Mouse (Mus musculus) limb, embryonic 12.5 days (tissue): ENCODE data around the gene Vrk2. TPM values are rescaled to one million over a fixed set of nuclear protein-coding genes. Genes with fewer than 3 reads are reported as not detected.

Source experiments
- ATAC-seq: fragments of 200-750 bp; cut with Nextera tagmentation; 2 replicates; pipeline ENCODE4 v1.8.0; 2017; ENCODE audit warnings: low read depth, moderate TSS enrichment; ENCODE audit not compliant: insufficient number of reproducible peaks, insufficient read depth, low FRiP score, low TSS enrichment
- H3K27ac ChIP-seq: fragments of 300-500 bp; sonication (generic); 2 replicates; pipeline ENCODE4 v1.5.1; 2016; ENCODE audit warnings: mild to moderate bottlenecking, moderate library complexity
- H3K27me3 ChIP-seq: fragments of 300-500 bp; sonication (generic); 2 replicates; pipeline ENCODE4 v1.6.1; 2016; ENCODE audit warnings: mild to moderate bottlenecking, moderate library complexity
- H3K36me3 ChIP-seq: fragments of 300-500 bp; sonication (generic); 2 replicates; pipeline ENCODE4 v1.6.1; 2016; ENCODE audit warnings: mild to moderate bottlenecking, moderate library complexity
- H3K4me1 ChIP-seq: fragments of 300-500 bp; sonication (generic); replicated peaks from 2 replicates; pipeline ENCODE4 v1.6.1; 2016
- H3K4me2 ChIP-seq: fragments of 300-500 bp; sonication (generic); 2 replicates; pipeline ENCODE4 v1.6.1; 2016; ENCODE audit warnings: mild to moderate bottlenecking, moderate library complexity
- H3K4me3 ChIP-seq: fragments of 300-500 bp; sonication (generic); replicated peaks from 2 replicates; pipeline ENCODE4 v1.5.1; 2016; ENCODE audit warnings: mild to moderate bottlenecking
- H3K9ac ChIP-seq: fragments of 300-500 bp; sonication (generic); replicated peaks from 2 replicates; pipeline ENCODE4 v1.6.1; 2016; ENCODE audit warnings: mild to moderate bottlenecking, moderate library complexity
- H3K9me3 ChIP-seq: fragments of 300-500 bp; sonication (generic); 2 replicates; pipeline ENCODE4 v1.6.1; 2016; ENCODE audit warnings: mild to moderate bottlenecking, moderate library complexity
- WGBS: fragments of 180-500 bp; shearing (Covaris S2); methylation state at CpG from one replicate; pipeline ENCODE4 v1.1.7; 2016; 5-methylcytosine and 5-hydroxymethylcytosine counted together
- polyA plus RNA-seq: library from polyadenylated mRNA; unstranded; fragments of >200 nt; fragmentation: Nextera tagmentation; extraction: Ambion mirVana; gene quantifications from 2 replicates; pipeline ENCODE4 v1.2.1, GENCODE M21; 2016

Gene Vrk2
- polyA plus RNA-seq, 1 experiment from 2014 or later = 21.3 TPM

GRCm38 (mm10) chr11:26598876-26599275 lies 5.1 kb upstream of the Vrk2 start:
- Histone ChIP-seq H3K27ac (no peak overlapping the region), H3K9ac (no peak overlapping the region), H3K4me1 (no peaks in the 10 kb centered on the region), H3K36me3 (no peaks in the 10 kb centered on the region), H3K9me3 (no peaks in the 10 kb centered on the region), H3K27me3 (no peaks in the 10 kb centered on the region), H3K4me3 (no peak overlapping the region), H3K4me2 (no peak overlapping the region)
- 63% methylated on average over 1 of the region's 1 CpGs for WGBS
- ATAC-seq = no peak

- no peak for ATAC-seq
- H3K9me3 ChIP-seq = no peaks in the 10 kb centered on the region
- no peaks in the 10 kb centered on the region for H3K36me3 ChIP-seq
- H3K4me3 ChIP-seq = no peak overlapping the region
- peaks cover under 1% of the 10 kb centered on the region for H3K4me1 ChIP-seq
- WGBS = 75% methylated on average over 6 of the region's 6 CpGs
- H3K9ac ChIP-seq = no peak overlapping the region
- no peak overlapping the region for H3K4me2 ChIP-seq
- no peak overlapping the region for H3K27ac ChIP-seq
- no peaks in the 10 kb centered on the region for H3K27me3 ChIP-seq
Measured at GRCm38 (mm10) chr11:26597761-26598160, 4.0 kb upstream of the Vrk2 start.

GRCm38 (mm10) chr11:26597145-26597544 lies 3.3 kb upstream of the Vrk2 start:
- ATAC-seq = no peak
- H3K27me3 ChIP-seq = no peaks in the 10 kb centered on the region
- H3K27ac ChIP-seq = no peak overlapping the region
- H3K4me2 ChIP-seq = no peak overlapping the region
- H3K36me3 ChIP-seq = no peaks in the 10 kb centered on the region
- H3K9ac ChIP-seq = no peak overlapping the region
- H3K4me1 ChIP-seq = peaks cover 6% of the 10 kb centered on the region
- no peaks in the 10 kb centered on the region for H3K9me3 ChIP-seq
- H3K4me3 ChIP-seq = no peak overlapping the region
- WGBS = 78% methylated on average over 6 of the region's 6 CpGs

GRCm38 (mm10) chr11:26596186-26596585 lies 2.4 kb upstream of the Vrk2 start:
- Histone ChIP-seq H3K4me2 (no peak overlapping the region), H3K27me3 (no peaks in the 10 kb centered on the region), H3K4me1 (peaks cover 6% of the 10 kb centered on the region), H3K36me3 (no peaks in the 10 kb centered on the region), H3K9me3 (no peaks in the 10 kb centered on the region), H3K9ac (no peak overlapping the region), H3K4me3 (no peak overlapping the region), H3K27ac (no peak overlapping the region)
- no peak for ATAC-seq
- 81% methylated on average over 1 of the region's 1 CpGs for WGBS

- ATAC-seq = no peak
- H3K27ac ChIP-seq = no peak overlapping the region
- H3K36me3 ChIP-seq = no peaks in the 10 kb centered on the region
- H3K9me3 ChIP-seq = no peaks in the 10 kb centered on the region
- WGBS = 100% methylated on average over 1 of the region's 1 CpGs
- peaks cover 6% of the 10 kb centered on the region for H3K4me1 ChIP-seq
- no peaks in the 10 kb centered on the region for H3K27me3 ChIP-seq
- H3K4me2 ChIP-seq = no peak overlapping the region
- H3K4me3 ChIP-seq = no peak overlapping the region
- H3K9ac ChIP-seq = no peak overlapping the region
Measured at GRCm38 (mm10) chr11:26594487-26594886, 688 bp upstream of the Vrk2 start.

GRCm38 (mm10) chr11:26592395-26593053 lies 1.3 kb downstream of the Vrk2 start:
- H3K4me3 ChIP-seq = peak overlapping the region; percentile 79
- H3K36me3 ChIP-seq = no peaks in the 10 kb centered on the region
- no peaks in the 10 kb centered on the region for H3K9me3 ChIP-seq
- H3K4me1 ChIP-seq = peaks cover 6% of the 10 kb centered on the region
- H3K27ac ChIP-seq = peak overlapping the region; percentile 86
- ATAC-seq = no peak
- WGBS = 28% methylated on average over 6 of the region's 6 CpGs
- no peaks in the 10 kb centered on the region for H3K27me3 ChIP-seq
- H3K4me2 ChIP-seq = peak overlapping the region; percentile 66
- H3K9ac ChIP-seq = peak overlapping the region; percentile 81

GRCm38 (mm10) chr11:26587184-26587524 lies 6.6 kb downstream of the Vrk2 start:
- WGBS = 91% methylated on average over 1 of the region's 1 CpGs
- Histone ChIP-seq H3K27ac (no peak overlapping the region), H3K9ac (no peak overlapping the region), H3K4me3 (no peak overlapping the region), H3K27me3 (no peaks in the 10 kb centered on the region), H3K36me3 (no peaks in the 10 kb centered on the region), H3K4me1 (no peaks in the 10 kb centered on the region; the same call in 1 of the 2 replicates), H3K4me2 (no peak overlapping the region), H3K9me3 (no peaks in the 10 kb centered on the region)
- ATAC-seq = no peak

- H3K27ac ChIP-seq = no peak overlapping the region
Measured at GRCm38 (mm10) chr11:26586367-26587183, 7.2 kb downstream of the Vrk2 start.

GRCm38 (mm10) chr11:26585409-26586366 lies 8.1 kb downstream of the Vrk2 start:
- Histone ChIP-seq H3K4me3 (no peak overlapping the region), H3K27ac (no peak overlapping the region), H3K4me1 (no peaks in the 10 kb centered on the region; the same call in 1 of the 2 replicates), H3K27me3 (no peaks in the 10 kb centered on the region), H3K36me3 (no peaks in the 10 kb centered on the region), H3K9me3 (no peaks in the 10 kb centered on the region), H3K4me2 (no peak overlapping the region), H3K9ac (no peak overlapping the region)
- 69% methylated on average over 17 of the region's 17 CpGs for WGBS
- ATAC-seq = no peak

More at GRCm38 (mm10) chr11:26586367-26587183, 7.2 kb downstream of the Vrk2 start:
- no peaks in the 10 kb centered on the region for H3K36me3 ChIP-seq
- no peaks in the 10 kb centered on the region; the same call in 1 of the 2 replicates for H3K4me1 ChIP-seq
- no peak for ATAC-seq
- WGBS = 80% methylated on average over 6 of the region's 6 CpGs
- H3K4me3 ChIP-seq = no peak overlapping the region
- no peak overlapping the region for H3K4me2 ChIP-seq
- H3K9me3 ChIP-seq = no peaks in the 10 kb centered on the region
- no peaks in the 10 kb centered on the region for H3K27me3 ChIP-seq
- H3K9ac ChIP-seq = no peak overlapping the region

GRCm38 (mm10) chr11:26551551-26551950 lies 42.2 kb downstream of the Vrk2 start:
- no peaks in the 10 kb centered on the region for H3K9me3 ChIP-seq
- 88% methylated on average over 3 of the region's 3 CpGs for WGBS
- no peaks in the 10 kb centered on the region for H3K4me1 ChIP-seq
- H3K4me2 ChIP-seq = no peak overlapping the region
- H3K4me3 ChIP-seq = no peak overlapping the region
- H3K36me3 ChIP-seq = no peaks in the 10 kb centered on the region
- H3K27ac ChIP-seq = no peak overlapping the region
- no peak for ATAC-seq
- no peaks in the 10 kb centered on the region for H3K27me3 ChIP-seq
- H3K9ac ChIP-seq = no peak overlapping the region

- Histone ChIP-seq H3K4me1 (no peaks in the 10 kb centered on the region), H3K4me3 (no peak overlapping the region), H3K9ac (no peak overlapping the region), H3K27ac (no peak overlapping the region), H3K36me3 (no peaks in the 10 kb centered on the region), H3K4me2 (no peak overlapping the region), H3K27me3 (no peaks in the 10 kb centered on the region), H3K9me3 (no peaks in the 10 kb centered on the region)
- ATAC-seq = no peak
- WGBS = 90% methylated on average over 5 of the region's 5 CpGs
Measured at GRCm38 (mm10) chr11:26537816-26538215, 56.0 kb downstream of the Vrk2 start.
